ENCODE assay signal across 14 mouse cellular contexts in genomic region chr6:14290843-14291242, GRCm38 (mm10).
"Had no signal": no experiment of that assay in that cellular context is flagged by ENCODE, and none has a peak within 500 bp of the region (broad histone marks: within the 10 kb centered on the region; RNA-seq: fewer than 3 reads in every experiment).

No protein-coding gene starts in this region.

- H3K27me3 ChIP-seq: limb, embryonic 13.5 days had no signal

- H3K9me3 ChIP-seq: limb, embryonic 13.5 days had no signal

- H3K9ac ChIP-seq: limb, embryonic 13.5 days; liver, embryonic 14.5 days had no signal

- H3K4me3 ChIP-seq: layer of hippocampus, adult 2 months; limb, embryonic 13.5 days had no signal

- H3K27ac ChIP-seq: layer of hippocampus, adult 2 months; limb, embryonic 13.5 days; liver, embryonic 14.5 days had no signal

- H3K4me2 ChIP-seq: limb, embryonic 13.5 days had no signal

- DNase-seq: kidney, adult 11 months; kidney, postnatal 10 days; kidney, postnatal 4 days; left cerebral cortex, postnatal 4 days; lung, adult 18-20 months; lung, postnatal 36 days; right cerebral cortex, postnatal 4 days; spleen, adult 18-20 months; thymus, adult 18-20 months; thymus, postnatal 14 days had no signal

- H3K36me3 ChIP-seq: limb, embryonic 13.5 days had no signal

- H3K4me1 ChIP-seq: limb, embryonic 13.5 days had no signal

- ATAC-seq: lung, postnatal 0 days had no signal
